Mouse (Mus musculus): ENCODE measurements around the gene Il5. TPM values are rescaled to one million over a fixed set of nuclear protein-coding genes. Genes with fewer than 3 reads are reported as not detected.

The Il5 gene
- polyA plus RNA-seq, 1 experiment from 2014 or later: not detected

DNA sequence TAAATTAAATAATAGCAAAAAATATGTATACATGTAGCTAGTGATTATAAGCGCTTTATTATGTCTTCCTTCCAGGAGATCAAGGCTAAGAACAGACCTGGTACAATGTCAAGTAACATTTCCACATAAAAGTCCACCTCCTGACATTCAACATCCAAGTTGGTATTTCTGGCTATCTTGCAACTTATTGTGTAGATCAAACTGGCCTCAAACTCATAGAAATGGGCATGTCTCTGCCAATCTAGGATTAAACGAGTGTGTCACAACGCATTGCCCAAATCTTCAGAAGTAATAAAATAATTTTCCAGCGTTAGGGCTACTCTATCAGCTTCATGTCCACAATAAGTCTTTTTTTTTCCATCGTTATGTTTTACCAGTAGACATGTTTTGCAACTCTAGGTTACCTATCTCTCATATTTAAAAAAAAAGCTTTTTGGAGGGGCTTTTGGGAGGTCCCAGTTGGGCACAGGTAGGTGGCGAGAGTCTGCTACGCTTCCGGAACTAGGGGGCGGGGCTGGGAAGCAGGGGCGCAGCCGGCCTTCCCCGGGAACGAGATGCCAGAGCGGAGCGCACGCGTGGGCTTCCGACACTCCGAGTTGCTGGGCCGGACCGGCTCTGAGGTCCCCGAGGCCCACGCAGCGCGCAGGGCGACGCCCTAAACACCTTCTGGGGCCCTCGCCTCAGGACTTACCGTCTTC lies 14.2 kb upstream of the Il5 start:
- Histone ChIP-seq H3K4me1 (ENCODE audit: control insufficient read depth, insufficient read depth, low read depth, low read length) (peaks cover 2% of the 10 kb centered on the region; the same call in 1 of the 2 replicates), H3K4me3 (ENCODE audit: low read length) (peak overlapping the region; percentile 80), H3K9ac (ENCODE audit: low read depth, low read length) (peak overlapping the region; percentile 80), H3K9me3 (ENCODE audit: control insufficient read depth, low read length) (no peaks in the 10 kb centered on the region), H3K27me3 (replicated peaks; ENCODE audit: control insufficient read depth, insufficient read depth, low read length) (no peaks in the 10 kb centered on the region), H3K27ac (ENCODE audit: low read depth, low read length) (peak overlapping the region; percentile 37), H3K4me2 (ENCODE audit: low read length) (peak overlapping the region; percentile 74), H3K36me3 (ENCODE audit: control insufficient read depth, insufficient read depth, low read length) (no peaks in the 10 kb centered on the region)
- 7% methylated on average over 29 of the region's 29 CpGs for WGBS
- peak; percentile 76 for ATAC-seq

DNA sequence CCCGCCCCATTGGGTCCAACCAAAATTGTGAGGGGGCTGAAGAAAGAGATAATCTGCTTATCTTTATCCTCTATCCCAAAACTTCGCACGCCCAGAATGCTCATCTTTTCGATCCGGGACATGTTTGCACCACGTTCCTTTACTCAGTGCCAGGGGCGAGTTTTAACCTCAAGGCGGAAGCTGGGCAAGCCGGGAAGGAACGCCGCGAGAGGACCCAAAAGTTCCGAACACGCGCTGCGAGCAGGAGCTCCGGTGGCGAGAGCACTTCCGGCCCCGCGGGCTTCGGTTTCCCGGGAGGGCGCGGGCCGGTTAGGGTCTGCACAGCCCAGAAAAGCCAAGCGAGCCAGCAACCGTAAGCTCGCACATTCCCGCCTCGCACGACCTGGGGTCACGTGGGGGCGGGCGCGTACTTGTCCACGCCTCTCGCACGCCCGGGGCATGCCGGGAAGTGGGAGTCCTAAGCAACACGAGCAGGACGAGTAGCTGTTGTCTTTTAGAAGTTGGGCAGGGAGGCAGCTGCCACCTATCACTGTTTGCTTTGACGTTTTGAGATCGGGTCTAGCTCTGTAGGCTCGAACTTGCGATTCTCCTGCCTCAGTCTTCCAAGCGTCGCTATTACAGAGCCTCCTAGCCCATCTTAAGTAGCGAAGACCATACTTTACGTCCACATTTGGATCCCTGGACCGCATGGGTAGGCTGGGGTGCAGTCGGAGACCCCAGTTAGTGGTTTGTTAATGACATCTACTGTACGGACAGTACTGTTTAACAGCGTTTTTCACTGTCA lies 13.5 kb upstream of the Il5 start, which contains the start of gene Rad50:
TSS of gene Rad50 (minus strand) at position 386 of the 784 bp plus-strand sequence.
- Histone ChIP-seq H3K4me2 (ENCODE audit: low read length) (peak within 1 kb of the TSS; percentile 74), H3K27me3 (replicated peaks; ENCODE audit: control insufficient read depth, insufficient read depth, low read length) (no peaks in the 10 kb centered on the region), H3K36me3 (ENCODE audit: control insufficient read depth, insufficient read depth, low read length) (no peaks in the 10 kb centered on the region), H3K9ac (ENCODE audit: low read depth, low read length) (peak within 1 kb of the TSS; percentile 80), H3K9me3 (ENCODE audit: control insufficient read depth, low read length) (no peaks in the 10 kb centered on the region), H3K4me1 (ENCODE audit: control insufficient read depth, insufficient read depth, low read depth, low read length) (peaks cover 2% of the 10 kb centered on the region; the same call in 1 of the 2 replicates), H3K27ac (ENCODE audit: low read depth, low read length) (peak within 1 kb of the TSS; percentile 37), H3K4me3 (ENCODE audit: low read length) (peak within 1 kb of the TSS; percentile 80)
- WGBS: 4% methylated on average over 55 of the region's 55 CpGs
- ATAC-seq: peak; percentile 97

DNA sequence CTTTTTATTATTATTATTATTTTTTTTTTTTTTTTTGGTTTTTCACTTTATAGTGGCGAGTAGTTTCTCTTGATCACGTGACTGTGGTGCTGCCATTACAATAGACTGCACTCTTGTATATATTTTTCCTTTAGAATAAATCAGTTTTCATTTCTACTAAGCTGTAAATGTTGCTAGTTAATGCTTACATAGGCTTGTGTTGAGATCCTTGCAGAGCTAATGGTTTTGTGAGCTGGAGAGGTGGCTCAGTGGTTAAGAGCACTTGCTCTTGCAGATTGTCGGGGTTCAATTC lies 12.9 kb upstream of the Il5 start:
- Histone ChIP-seq H3K4me3 (ENCODE audit: low read length) (peak overlapping the region; percentile 80), H3K9me3 (ENCODE audit: control insufficient read depth, low read length) (no peaks in the 10 kb centered on the region), H3K4me1 (ENCODE audit: control insufficient read depth, insufficient read depth, low read depth, low read length) (peaks cover 2% of the 10 kb centered on the region; the same call in 1 of the 2 replicates), H3K36me3 (ENCODE audit: control insufficient read depth, insufficient read depth, low read length) (no peaks in the 10 kb centered on the region), H3K27me3 (replicated peaks; ENCODE audit: control insufficient read depth, insufficient read depth, low read length) (no peaks in the 10 kb centered on the region), H3K27ac (ENCODE audit: low read depth, low read length) (no peak overlapping the region), H3K9ac (ENCODE audit: low read depth, low read length) (no peak overlapping the region; the same call in 1 of the 2 replicates), H3K4me2 (ENCODE audit: low read length) (peak overlapping the region; percentile 74)
- WGBS: 80% methylated on average over 3 of the region's 3 CpGs
- ATAC-seq: no peak

DNA sequence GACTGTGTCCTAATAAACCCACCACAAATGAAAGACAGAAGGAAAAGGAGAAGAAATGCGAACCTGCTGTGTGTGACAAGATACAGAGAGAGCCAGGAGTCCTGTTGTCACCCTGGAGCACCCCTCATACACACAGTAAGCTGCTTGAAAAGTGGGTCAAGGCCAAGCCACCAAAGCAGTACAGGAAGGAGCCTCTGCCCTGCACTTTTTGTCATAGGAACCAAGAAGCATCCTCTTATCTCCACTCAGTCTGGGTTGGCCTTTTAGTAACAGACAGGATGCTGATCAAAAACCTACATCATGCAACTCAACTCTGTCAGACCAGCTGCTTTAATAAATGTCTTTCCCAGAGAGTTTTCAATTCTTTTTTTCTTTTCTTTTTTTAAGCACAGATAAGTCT lies 893 bp upstream of the Il5 start:
- Histone ChIP-seq H3K9ac (ENCODE audit: low read depth, low read length) (no peak overlapping the region), H3K27me3 (replicated peaks; ENCODE audit: control insufficient read depth, insufficient read depth, low read length) (no peaks in the 10 kb centered on the region), H3K36me3 (ENCODE audit: control insufficient read depth, insufficient read depth, low read length) (no peaks in the 10 kb centered on the region), H3K9me3 (ENCODE audit: control insufficient read depth, low read length) (no peaks in the 10 kb centered on the region), H3K4me2 (ENCODE audit: low read length) (no peak overlapping the region), H3K4me3 (ENCODE audit: low read length) (no peak overlapping the region), H3K27ac (ENCODE audit: low read depth, low read length) (no peak overlapping the region), H3K4me1 (ENCODE audit: control insufficient read depth, insufficient read depth, low read depth, low read length) (no peaks in the 10 kb centered on the region)
- 82% methylated on average over 1 of the region's 1 CpGs for WGBS
- no peak for ATAC-seq

DNA sequence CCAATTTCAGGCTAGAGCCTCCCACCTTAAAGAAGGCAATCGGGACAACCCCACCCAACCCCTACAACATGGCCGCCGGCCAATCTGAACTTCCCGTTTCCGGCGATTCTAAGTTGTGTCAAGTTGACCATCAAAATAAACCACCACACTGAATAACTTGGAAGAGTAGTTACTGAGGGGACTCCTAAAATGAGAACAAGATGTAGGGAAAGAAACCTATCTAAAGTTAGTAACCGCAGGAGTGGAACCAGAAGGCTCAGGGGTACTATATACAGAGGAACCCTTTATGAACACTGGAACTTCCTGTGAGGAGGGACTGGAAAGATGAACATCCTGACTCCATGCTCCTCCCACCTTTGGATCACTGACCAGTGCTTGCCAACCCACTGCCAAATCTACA lies 10.9 kb downstream of the Il5 start:
- no peak overlapping the region for H3K9ac ChIP-seq (ENCODE audit: low read depth, low read length)
- H3K4me3 ChIP-seq (ENCODE audit: low read length): no peak overlapping the region
- ATAC-seq: no peak
- 95% methylated on average over 7 of the region's 7 CpGs for WGBS
- H3K27ac ChIP-seq (ENCODE audit: low read depth, low read length): no peak overlapping the region
- no peak overlapping the region for H3K4me2 ChIP-seq (ENCODE audit: low read length)
- H3K36me3 ChIP-seq (ENCODE audit: control insufficient read depth, insufficient read depth, low read length): no peaks in the 10 kb centered on the region
- H3K27me3 ChIP-seq (replicated peaks; ENCODE audit: control insufficient read depth, insufficient read depth, low read length): no peaks in the 10 kb centered on the region
- no peaks in the 10 kb centered on the region for H3K9me3 ChIP-seq (ENCODE audit: control insufficient read depth, low read length)
- H3K4me1 ChIP-seq (ENCODE audit: control insufficient read depth, insufficient read depth, low read depth, low read length): no peaks in the 10 kb centered on the region

DNA sequence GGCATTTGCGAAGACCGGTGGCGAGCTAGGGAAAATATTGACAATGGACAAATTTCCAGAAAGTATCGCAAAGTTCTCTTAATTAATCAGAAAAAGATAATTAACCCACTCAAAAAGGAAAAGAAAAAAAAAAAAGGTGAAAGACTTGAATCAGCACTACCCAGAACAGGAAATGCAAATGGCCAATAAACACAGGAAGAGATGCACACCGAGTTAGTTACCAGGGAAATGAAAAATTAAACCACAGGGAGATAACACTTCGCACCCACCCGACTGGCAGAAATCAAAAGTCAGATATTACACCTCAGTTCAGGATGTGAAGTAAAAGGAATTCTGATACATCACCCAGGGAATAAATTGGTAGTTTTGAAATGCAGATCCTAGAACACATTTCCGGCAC lies 11.7 kb downstream of the Il5 start:
- Histone ChIP-seq H3K4me3 (ENCODE audit: low read length) (no peak overlapping the region), H3K27me3 (replicated peaks; ENCODE audit: control insufficient read depth, insufficient read depth, low read length) (no peaks in the 10 kb centered on the region), H3K9me3 (ENCODE audit: control insufficient read depth, low read length) (no peaks in the 10 kb centered on the region), H3K36me3 (ENCODE audit: control insufficient read depth, insufficient read depth, low read length) (no peaks in the 10 kb centered on the region), H3K9ac (ENCODE audit: low read depth, low read length) (no peak overlapping the region), H3K4me1 (ENCODE audit: control insufficient read depth, insufficient read depth, low read depth, low read length) (no peaks in the 10 kb centered on the region), H3K4me2 (ENCODE audit: low read length) (no peak overlapping the region), H3K27ac (ENCODE audit: low read depth, low read length) (no peak overlapping the region)
- 92% methylated on average over 8 of the region's 8 CpGs for WGBS
- ATAC-seq: no peak

DNA sequence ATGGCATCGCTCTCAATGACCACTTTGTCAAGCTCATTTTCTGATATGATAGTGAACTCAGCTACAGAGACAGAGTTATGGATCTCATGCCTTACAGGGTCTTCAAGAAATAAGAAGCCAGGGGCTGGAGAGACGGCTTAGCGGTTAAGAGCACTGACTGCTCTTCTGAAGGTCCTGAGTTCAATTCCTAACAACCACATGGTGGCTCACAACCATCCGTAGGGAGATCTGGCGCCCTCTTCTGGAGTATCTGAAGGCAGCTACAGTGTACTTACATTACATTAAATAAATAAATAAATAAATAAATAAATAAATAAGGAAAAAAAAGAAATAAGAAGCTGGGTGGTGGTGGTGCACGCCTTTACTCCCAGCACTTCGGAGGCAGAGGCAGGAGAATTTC lies 13.2 kb downstream of the Il5 start:
- no peaks in the 10 kb centered on the region for H3K27me3 ChIP-seq (replicated peaks; ENCODE audit: control insufficient read depth, insufficient read depth, low read length)
- no peaks in the 10 kb centered on the region for H3K4me1 ChIP-seq (ENCODE audit: control insufficient read depth, insufficient read depth, low read depth, low read length)
- no peak overlapping the region for H3K4me3 ChIP-seq (ENCODE audit: low read length)
- no peak overlapping the region for H3K4me2 ChIP-seq (ENCODE audit: low read length)
- no peaks in the 10 kb centered on the region for H3K9me3 ChIP-seq (ENCODE audit: control insufficient read depth, low read length)
- ATAC-seq: no peak
- no peak overlapping the region for H3K27ac ChIP-seq (ENCODE audit: low read depth, low read length)
- H3K9ac ChIP-seq (ENCODE audit: low read depth, low read length): no peak overlapping the region
- WGBS: 88% methylated on average over 7 of the region's 7 CpGs
- no peaks in the 10 kb centered on the region for H3K36me3 ChIP-seq (ENCODE audit: control insufficient read depth, insufficient read depth, low read length)

DNA sequence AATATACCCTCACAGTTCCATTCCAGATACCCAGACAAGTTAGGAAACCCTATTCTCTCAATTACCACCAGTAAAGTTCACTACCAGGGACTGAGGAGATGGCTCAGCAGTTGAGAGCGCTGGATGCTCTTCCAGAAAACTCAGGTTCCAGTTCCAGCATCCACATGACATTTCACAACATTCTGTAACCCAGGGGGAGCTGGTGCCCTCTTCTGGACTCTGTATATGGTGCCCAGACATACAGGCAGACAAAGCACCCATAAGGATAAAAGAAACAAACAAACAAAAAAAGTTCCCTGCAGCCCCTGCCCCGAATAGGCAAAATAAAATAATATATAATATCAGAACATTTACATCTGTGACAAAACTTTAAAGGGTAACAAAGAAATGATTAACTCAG lies 13.8 kb downstream of the Il5 start:
- WGBS: 84% methylated on average over 2 of the region's 2 CpGs

DNA sequence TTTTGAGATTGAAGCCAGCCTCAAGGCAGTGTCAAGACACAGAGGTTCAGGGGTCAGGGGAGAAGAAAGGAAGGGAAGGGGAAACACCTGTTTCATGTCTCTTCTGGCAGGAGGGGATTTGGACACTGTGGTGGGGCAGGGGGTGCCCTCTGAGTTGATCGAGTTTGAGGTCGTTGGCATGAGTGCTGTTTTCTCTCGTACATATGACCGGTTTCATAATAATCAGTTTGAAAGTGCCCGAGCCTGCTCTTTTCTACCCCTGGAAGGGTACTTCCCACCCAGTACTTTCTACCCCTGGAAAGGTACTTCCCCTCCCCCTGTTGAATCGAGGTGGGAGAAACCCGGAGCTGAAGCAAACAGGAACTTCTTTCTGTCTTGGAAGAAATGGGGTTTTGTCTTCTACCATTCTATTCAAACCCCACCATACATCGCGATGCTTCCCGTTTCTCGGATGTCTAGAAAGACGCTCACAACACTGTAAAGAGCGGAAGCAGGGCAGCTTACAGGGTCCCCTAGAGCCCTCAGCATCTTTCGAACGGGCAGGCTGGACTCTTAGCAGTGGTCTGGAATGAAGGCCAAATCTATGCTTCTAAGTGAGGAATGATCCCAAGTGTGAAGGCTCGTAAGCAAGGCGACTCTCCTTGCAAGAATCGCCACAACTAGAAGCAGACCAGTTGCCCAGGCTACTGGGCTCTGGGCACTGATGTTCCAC lies 14.5 kb downstream of the Il5 start:
- H3K4me2 ChIP-seq (ENCODE audit: low read length): peak overlapping the region; percentile 56
- no peaks in the 10 kb centered on the region for H3K36me3 ChIP-seq (ENCODE audit: control insufficient read depth, insufficient read depth, low read length)
- H3K4me3 ChIP-seq (ENCODE audit: low read length): no peak overlapping the region
- no peak overlapping the region for H3K9ac ChIP-seq (ENCODE audit: low read depth, low read length)
- H3K27me3 ChIP-seq (replicated peaks; ENCODE audit: control insufficient read depth, insufficient read depth, low read length): no peaks in the 10 kb centered on the region
- no peak for ATAC-seq
- 71% methylated on average over 18 of the region's 18 CpGs for WGBS
- H3K4me1 ChIP-seq (ENCODE audit: control insufficient read depth, insufficient read depth, low read depth, low read length): no peaks in the 10 kb centered on the region
- H3K9me3 ChIP-seq (ENCODE audit: control insufficient read depth, low read length): no peaks in the 10 kb centered on the region
- no peak overlapping the region for H3K27ac ChIP-seq (ENCODE audit: low read depth, low read length)

More for the DNA sequence above, 13.8 kb downstream of the Il5 start:
- Histone ChIP-seq H3K27ac (ENCODE audit: low read depth, low read length) (no peak overlapping the region), H3K4me1 (ENCODE audit: control insufficient read depth, insufficient read depth, low read depth, low read length) (no peaks in the 10 kb centered on the region), H3K9me3 (ENCODE audit: control insufficient read depth, low read length) (no peaks in the 10 kb centered on the region), H3K4me2 (ENCODE audit: low read length) (no peak overlapping the region), H3K36me3 (ENCODE audit: control insufficient read depth, insufficient read depth, low read length) (no peaks in the 10 kb centered on the region), H3K9ac (ENCODE audit: low read depth, low read length) (no peak overlapping the region), H3K27me3 (replicated peaks; ENCODE audit: control insufficient read depth, insufficient read depth, low read length) (no peaks in the 10 kb centered on the region), H3K4me3 (ENCODE audit: low read length) (no peak overlapping the region)
- no peak for ATAC-seq

All from hindbrain, embryonic 16.5 days (tissue).